Mouse (Mus musculus): Measurements from ENCODE around the gene Sgtb.

The Sgtb gene

GRCm38 (mm10) chr13:104109816-104110521 lies 428 bp downstream of the Sgtb start:
- DNase-seq: peak; percentile 30

DNA sequence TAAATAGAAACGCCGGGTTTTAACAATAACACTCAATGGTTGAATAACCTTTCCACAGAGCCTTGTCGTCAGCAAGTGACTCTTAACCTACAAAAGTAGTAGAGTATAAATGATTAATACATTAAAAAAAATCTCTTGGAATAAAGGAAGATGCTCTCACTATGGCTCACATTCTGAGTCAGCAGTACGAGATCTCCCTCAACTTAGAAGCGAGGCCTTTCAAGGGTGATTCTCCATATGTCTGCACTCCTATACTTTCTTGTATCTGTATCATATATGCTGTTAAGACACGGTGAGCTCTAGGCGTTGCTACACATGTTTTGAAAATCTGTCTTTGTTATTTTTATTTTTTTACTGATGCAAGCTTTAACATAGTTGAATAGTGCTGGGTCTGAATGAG lies 985 bp downstream of the Sgtb start:
- no peak for DNase-seq

- no peak for DNase-seq
Measured at GRCm38 (mm10) chr13:104112266-104112900, 2.8 kb downstream of the Sgtb start.

GRCm38 (mm10) chr13:104113782-104114181 lies 4.2 kb downstream of the Sgtb start:
- no peak for DNase-seq

DNA sequence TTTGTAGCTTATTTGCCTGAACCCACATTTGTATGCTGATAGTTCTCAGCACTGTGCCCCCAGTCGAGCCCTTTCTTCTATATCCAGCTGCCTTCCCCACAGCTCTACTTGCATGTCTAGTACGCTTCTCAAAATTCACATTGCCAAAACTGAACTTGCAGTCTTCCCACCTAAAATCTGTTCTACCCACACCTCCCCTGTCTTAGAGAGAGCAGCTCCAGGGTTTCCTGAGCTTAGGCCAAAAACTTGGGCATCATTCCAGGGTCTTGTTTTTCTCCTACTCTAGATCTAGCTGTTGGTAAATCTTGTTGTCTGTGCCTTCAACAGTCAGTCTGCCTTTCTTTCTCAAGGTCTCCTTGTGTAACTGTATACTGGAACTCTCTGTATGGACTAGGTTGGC lies 5.3 kb downstream of the Sgtb start:
- DNase-seq: no peak

- DNase-seq: no peak
Measured at GRCm38 (mm10) chr13:104122078-104122840, 12.7 kb downstream of the Sgtb start.

DNA sequence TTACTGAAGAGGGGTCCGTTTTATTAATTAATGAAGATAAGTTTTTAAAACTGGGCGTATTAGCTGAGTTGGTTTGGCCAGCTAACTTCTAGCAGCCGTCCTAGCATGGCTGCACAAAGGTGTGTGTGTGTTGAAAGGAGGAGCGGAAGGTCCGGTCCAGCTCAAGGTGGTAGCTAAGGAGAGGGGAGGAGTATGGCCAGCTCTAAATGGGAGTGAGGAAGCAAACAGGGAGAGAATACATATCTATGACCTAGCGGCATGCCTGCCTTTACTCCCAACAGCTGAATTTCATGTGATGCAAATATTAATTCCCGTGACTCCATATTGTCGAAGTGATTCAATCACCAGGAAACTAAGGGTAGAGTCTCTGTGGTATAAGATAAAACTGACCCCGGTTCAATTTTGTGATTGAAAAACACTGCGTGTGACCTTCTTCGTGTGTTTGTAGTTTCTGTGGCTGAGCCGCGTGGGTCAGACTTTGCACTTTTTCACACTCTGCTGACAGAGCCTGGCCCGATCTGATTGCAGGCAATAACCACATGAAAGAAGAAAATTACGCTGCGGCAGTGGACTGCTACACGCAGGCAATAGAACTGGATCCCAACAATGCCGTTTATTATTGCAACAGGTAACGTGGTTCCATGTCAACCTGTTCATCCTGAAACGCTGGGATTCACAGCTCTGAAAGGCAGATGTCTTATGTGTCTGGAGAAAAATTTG lies 14.3 kb downstream of the Sgtb start:
- DNase-seq: no peak

GRCm38 (mm10) chr13:104132561-104132960 lies 23.0 kb downstream of the Sgtb start:
- DNase-seq: no peak

DNA sequence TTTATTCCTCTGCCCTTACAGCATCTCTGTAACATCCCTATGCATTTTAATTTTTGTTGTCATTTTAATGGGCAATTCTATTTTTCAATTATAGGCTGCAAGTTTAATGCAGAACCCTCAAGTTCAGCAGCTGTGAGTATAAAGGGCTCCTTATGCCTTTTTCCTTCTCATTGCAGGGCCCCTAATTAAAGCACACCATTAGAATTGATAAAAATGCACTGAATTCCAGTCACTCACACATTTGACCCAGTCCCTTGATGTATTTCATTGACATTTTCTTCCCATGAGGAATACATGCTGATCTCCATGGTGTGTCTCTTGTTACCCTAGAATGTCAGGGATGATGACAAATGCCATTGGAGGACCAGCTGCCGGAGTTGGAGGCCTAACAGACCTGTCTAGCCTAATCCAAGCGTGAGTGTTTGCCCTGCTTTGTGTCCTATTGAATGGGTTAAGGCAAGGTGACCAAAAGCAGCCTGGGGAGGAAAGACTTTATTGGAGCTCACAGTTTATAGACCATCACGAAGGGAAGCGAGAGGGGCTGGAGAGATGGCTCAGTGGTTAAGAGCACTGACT lies 25.1 kb downstream of the Sgtb start:
- DNase-seq: no peak

- peak; percentile 82 for DNase-seq
Measured at GRCm38 (mm10) chr13:104139369-104140209, 30.0 kb downstream of the Sgtb start.

DNA sequence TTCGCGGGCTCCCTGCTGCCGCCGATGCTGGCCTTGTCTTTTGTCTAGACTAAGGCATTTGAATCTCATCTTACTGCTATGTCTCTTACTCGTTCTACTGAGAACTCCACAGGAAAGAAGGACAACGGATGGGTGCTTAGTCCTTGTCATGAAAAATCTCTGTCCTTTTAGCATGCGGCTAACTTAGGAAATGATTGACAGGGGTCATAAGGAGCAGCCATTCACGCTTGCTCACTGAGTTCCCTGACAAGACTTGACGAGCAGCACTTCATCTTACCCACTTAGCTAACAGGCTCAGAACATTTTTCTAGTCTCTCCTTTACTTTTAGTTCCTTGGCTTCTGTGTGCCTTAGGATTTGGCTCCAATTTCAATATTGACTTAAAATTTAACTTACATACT lies 35.3 kb downstream of the Sgtb start:
- DNase-seq: no peak

DNA sequence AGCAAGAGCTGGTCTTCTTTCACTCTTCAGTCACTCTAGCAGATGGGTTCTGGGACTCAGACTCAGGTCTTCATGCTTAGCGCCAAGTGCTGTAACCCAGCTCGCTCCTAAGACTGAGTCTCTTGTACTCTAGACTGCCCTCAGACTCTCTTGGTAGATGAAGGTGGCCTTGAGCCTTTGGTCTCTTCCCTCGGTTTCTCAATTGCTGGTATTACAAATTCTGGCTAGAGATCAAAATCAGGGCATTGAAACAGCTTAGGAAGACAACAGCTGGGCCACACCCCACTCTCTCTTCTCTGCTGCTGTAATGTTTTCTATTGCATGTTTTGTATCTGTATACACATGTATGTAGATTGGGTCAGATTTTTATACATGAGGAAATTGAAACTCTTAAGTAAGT lies 36.1 kb downstream of the Sgtb start:
- DNase-seq: no peak

GRCm38 (mm10) chr13:104154180-104154579 lies 44.6 kb downstream of the Sgtb start:
- DNase-seq: no peak

- no peak for DNase-seq
Measured at GRCm38 (mm10) chr13:104155106-104155505, 45.6 kb downstream of the Sgtb start.

GRCm38 (mm10) chr13:104155686-104156085 lies 46.1 kb downstream of the Sgtb start:
- no peak for DNase-seq

GRCm38 (mm10) chr13:104171711-104172110 lies 62.2 kb downstream of the Sgtb start:
- DNase-seq: no peak

DNA sequence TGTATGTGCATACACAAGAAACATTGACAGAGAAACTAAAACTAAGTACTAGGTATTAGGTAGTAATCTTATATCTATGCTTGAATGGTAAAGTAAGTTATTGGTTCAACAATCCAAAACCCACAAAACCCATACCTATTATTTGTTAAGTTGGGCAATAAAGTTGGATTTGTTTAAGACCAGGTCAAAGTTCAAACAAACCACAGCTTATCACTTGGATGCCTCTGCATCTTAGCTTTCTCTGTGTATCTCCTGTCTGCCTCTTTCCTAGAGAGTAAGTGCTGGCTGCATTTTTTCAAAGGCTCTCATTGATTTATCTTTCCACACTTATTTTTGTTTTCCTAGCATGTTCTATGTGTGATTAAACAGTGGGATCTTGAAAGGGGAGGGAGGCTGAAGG lies 63.0 kb downstream of the Sgtb start:
- no peak for DNase-seq

DNA sequence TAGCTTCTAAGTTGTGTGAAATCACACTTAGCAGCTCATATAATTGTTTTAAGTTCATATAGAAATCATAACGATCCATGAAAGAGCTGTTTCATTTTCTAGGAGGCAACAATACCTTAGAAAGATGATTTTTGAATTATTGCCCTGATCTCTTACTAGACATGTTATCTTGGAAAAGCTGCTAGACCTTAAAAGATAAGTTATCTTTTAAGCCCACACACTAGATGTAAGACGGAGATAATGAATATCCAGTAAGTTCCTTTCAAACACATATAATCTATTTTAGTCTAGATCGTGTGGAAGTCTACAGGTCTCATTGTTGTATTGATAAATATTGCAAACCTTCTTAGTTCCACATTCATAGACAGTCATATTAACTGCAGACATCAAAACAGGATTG lies 67.3 kb downstream of the Sgtb start:
- no peak for DNase-seq

- peak; percentile 91 for DNase-seq
Measured at GRCm38 (mm10) chr13:104177796-104178649, 68.5 kb downstream of the Sgtb start, which contains the start of gene Trappc13. TSS of gene Trappc13 (minus strand) at chr13:104178469.

GRCm38 (mm10) chr13:104178650-104179121 lies 69.1 kb downstream of the Sgtb start, which contains the start of gene Trim23:
TSS of gene Trim23 (plus strand) at chr13:104178797.
- peak; percentile 98 for DNase-seq

Data from liver (tissue).